Mouse (Mus musculus): ENCODE data around the gene Rdh9. TPM values are rescaled to one million over a fixed set of nuclear protein-coding genes. Genes with fewer than 3 reads are reported as not detected.
"Not testable (repeated sequence)": the region's sequence is repeated elsewhere in the genome, so short reads cannot be mapped to it uniquely, and the experiment has no call there.

Rdh9 gene
- polyA plus RNA-seq, 1 experiment = 0.13 TPM

DNA sequence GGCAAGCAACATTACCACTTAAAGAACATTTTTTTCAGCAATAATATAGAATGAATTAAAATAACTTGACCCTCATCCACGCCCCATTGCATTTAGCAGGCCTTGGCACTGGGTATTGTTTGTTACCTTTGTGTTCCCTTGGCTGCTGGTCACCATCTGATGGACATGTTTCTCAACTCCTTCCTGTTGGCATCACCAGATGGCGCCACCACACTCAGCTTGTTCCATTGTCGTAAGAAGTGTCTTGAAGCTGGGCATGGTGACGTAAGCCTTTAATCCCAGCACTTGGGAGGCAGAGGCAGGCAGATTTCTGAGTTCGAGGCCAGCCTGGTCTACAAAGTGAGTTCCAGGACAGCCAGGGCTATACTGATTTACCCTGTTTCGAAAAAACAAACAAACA lies 49.2 kb downstream of the Rdh9 start:
- H3K4me3 ChIP-seq (ENCODE audit: insufficient read depth, low read depth, low read length) = no peak overlapping the region
- WGBS = 70% methylated on average over 6 of the region's 6 CpGs
- H3K4me1 ChIP-seq (ENCODE audit: control insufficient read depth, insufficient read depth, low read length) = no peaks in the 10 kb centered on the region
- no peak overlapping the region for H3K27ac ChIP-seq (ENCODE audit: insufficient read depth, low read depth, low read length)
- peak; percentile 60 for DNase-seq
- no peaks in the 10 kb centered on the region for H3K36me3 ChIP-seq (ENCODE audit: control insufficient read depth, insufficient read depth, low read length)
- H3K27me3 ChIP-seq (replicated peaks; ENCODE audit: control insufficient read depth, insufficient read depth, low read length) = no peaks in the 10 kb centered on the region
- TF ChIP-seq CTCF (conservative IDR thresholded peaks at IDR 0.05; ENCODE audit: insufficient read depth, insufficient read length, low read depth, low read length) (peak; percentile 83), POLR2A (IDR thresholded peaks at IDR 0.05; ENCODE audit: low read depth, low read length) (no peak)

GRCm38 (mm10) chr10:127829121-127829520 lies 52.9 kb downstream of the Rdh9 start:
- peaks cover 2% of the 10 kb centered on the region; the same call in 1 of the 2 replicates for H3K4me1 ChIP-seq (ENCODE audit: control insufficient read depth, insufficient read depth, low read length)
- DNase-seq = no peak
- H3K36me3 ChIP-seq (ENCODE audit: control insufficient read depth, insufficient read depth, low read length) = no peaks in the 10 kb centered on the region
- no peak overlapping the region for H3K27ac ChIP-seq (ENCODE audit: insufficient read depth, low read depth, low read length)
- TF ChIP-seq CTCF (conservative IDR thresholded peaks at IDR 0.05; ENCODE audit: insufficient read depth, insufficient read length, low read depth, low read length) = no peak
- no peak for TF ChIP-seq POLR2A (IDR thresholded peaks at IDR 0.05; ENCODE audit: low read depth, low read length)
- no peak overlapping the region for H3K4me3 ChIP-seq (ENCODE audit: insufficient read depth, low read depth, low read length)
- 76% methylated on average over 3 of the region's 3 CpGs for WGBS
- H3K27me3 ChIP-seq (replicated peaks; ENCODE audit: control insufficient read depth, insufficient read depth, low read length) = no peaks in the 10 kb centered on the region

GRCm38 (mm10) chr10:127834186-127834585 lies 58.0 kb downstream of the Rdh9 start:
- H3K36me3 ChIP-seq (ENCODE audit: control insufficient read depth, insufficient read depth, low read length); H3K4me3 ChIP-seq (ENCODE audit: insufficient read depth, low read depth, low read length); H3K27me3 ChIP-seq (replicated peaks; ENCODE audit: control insufficient read depth, insufficient read depth, low read length): not testable (repeated sequence)
- peaks cover 13% of the 10 kb centered on the region for H3K4me1 ChIP-seq (ENCODE audit: control insufficient read depth, insufficient read depth, low read length)
- peak; percentile 80 for DNase-seq
- peak overlapping the region; percentile 64; the same call in 1 of the 2 replicates for H3K27ac ChIP-seq (ENCODE audit: insufficient read depth, low read depth, low read length)
- 69% methylated on average over 1 of the region's 1 CpGs for WGBS

DNA sequence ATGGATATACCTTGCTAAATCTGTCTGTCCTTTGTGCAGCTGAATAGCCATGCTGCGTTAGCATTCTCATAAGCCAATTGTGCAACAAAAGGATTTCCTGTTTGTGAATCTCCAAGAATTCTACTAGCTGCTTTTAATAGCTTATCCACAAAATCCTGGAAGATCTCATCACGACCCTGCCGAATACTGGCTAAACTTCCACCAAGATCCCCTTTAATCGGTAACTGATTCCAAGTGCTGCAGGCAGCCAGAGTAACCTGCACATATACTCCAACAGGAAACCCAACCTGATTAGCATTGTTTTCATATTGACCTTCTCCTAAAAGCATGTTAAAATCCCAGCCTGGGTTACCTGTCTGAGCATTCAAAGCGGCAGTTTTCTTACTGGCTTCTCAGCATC lies 59.1 kb downstream of the Rdh9 start:
- H3K27me3 ChIP-seq (replicated peaks; ENCODE audit: control insufficient read depth, insufficient read depth, low read length) = no peaks in the 10 kb centered on the region
- WGBS = 14% methylated on average over 5 of the region's 5 CpGs
- TF ChIP-seq POLR2A (IDR thresholded peaks at IDR 0.05; ENCODE audit: low read depth, low read length) (no peak), CTCF (conservative IDR thresholded peaks at IDR 0.05; ENCODE audit: insufficient read depth, insufficient read length, low read depth, low read length) (no peak)
- H3K4me1 ChIP-seq (ENCODE audit: control insufficient read depth, insufficient read depth, low read length) = peaks cover 13% of the 10 kb centered on the region
- H3K4me3 ChIP-seq (ENCODE audit: insufficient read depth, low read depth, low read length) = no peak overlapping the region
- peak; percentile 91 for DNase-seq
- no peaks in the 10 kb centered on the region for H3K36me3 ChIP-seq (ENCODE audit: control insufficient read depth, insufficient read depth, low read length)
- H3K27ac ChIP-seq (ENCODE audit: insufficient read depth, low read depth, low read length) = peak overlapping the region; percentile 4; the same call in 1 of the 2 replicates

- H3K27me3 ChIP-seq (replicated peaks; ENCODE audit: control insufficient read depth, insufficient read depth, low read length); H3K36me3 ChIP-seq (ENCODE audit: control insufficient read depth, insufficient read depth, low read length); H3K27ac ChIP-seq (ENCODE audit: insufficient read depth, low read depth, low read length); H3K4me3 ChIP-seq (ENCODE audit: insufficient read depth, low read depth, low read length): not testable (repeated sequence)
- DNase-seq = peak; percentile 89
- 64% methylated on average over 5 of the region's 5 CpGs for WGBS
- H3K4me1 ChIP-seq (ENCODE audit: control insufficient read depth, insufficient read depth, low read length) = peaks cover 13% of the 10 kb centered on the region
Observed at GRCm38 (mm10) chr10:127837793-127838192, 61.6 kb downstream of the Rdh9 start.

DNA sequence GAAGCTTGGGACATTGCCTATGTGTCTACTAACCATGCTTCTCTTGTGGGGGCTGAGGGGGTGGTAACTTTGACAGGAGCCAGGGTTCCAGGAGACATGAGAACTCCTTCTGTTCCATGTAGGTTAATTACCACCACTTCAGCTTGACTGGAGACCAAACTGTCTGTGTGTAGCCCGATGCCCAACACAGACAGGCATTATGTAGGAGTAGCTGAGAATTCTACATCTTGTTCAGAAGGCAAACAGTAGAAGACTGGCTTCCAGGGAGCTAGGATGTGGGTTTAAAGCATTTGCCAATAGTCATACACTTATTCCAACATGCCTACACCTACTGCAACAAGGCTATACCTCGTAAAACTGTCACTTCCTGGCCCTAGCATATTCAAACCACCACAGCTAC lies 62.4 kb downstream of the Rdh9 start:
- 88% methylated on average over 2 of the region's 2 CpGs for WGBS
- H3K36me3 ChIP-seq (ENCODE audit: control insufficient read depth, insufficient read depth, low read length) = no peaks in the 10 kb centered on the region
- TF ChIP-seq POLR2A (IDR thresholded peaks at IDR 0.05; ENCODE audit: low read depth, low read length) (no peak), CTCF (conservative IDR thresholded peaks at IDR 0.05; ENCODE audit: insufficient read depth, insufficient read length, low read depth, low read length) (no peak)

DNA sequence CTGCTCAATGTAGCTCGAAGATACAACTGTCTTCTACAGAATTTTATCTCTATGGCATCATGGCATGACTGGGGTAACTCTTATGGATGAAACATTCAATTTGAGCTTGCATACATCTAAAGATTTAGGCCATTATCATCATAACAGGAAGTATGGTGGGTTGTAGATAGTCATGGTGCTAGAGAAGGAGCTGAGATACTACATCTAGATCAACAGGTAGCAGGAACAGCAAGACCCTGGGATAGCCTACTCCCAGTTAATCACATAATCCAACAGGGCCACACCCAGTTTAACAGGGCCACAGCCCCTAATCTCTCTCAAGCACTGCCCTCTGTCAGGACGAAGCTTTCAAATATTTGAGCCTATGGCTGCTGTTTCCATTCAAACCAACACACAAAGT lies 64.6 kb downstream of the Rdh9 start:
- no peaks in the 10 kb centered on the region for H3K36me3 ChIP-seq (ENCODE audit: control insufficient read depth, insufficient read depth, low read length)
- 89% methylated on average over 2 of the region's 2 CpGs for WGBS
- no peak for TF ChIP-seq POLR2A (IDR thresholded peaks at IDR 0.05; ENCODE audit: low read depth, low read length)
- no peak for TF ChIP-seq CTCF (conservative IDR thresholded peaks at IDR 0.05; ENCODE audit: insufficient read depth, insufficient read length, low read depth, low read length)

More for the DNA sequence above, 62.4 kb downstream of the Rdh9 start:
- Histone ChIP-seq H3K27me3 (replicated peaks; ENCODE audit: control insufficient read depth, insufficient read depth, low read length) (no peaks in the 10 kb centered on the region), H3K4me1 (ENCODE audit: control insufficient read depth, insufficient read depth, low read length) (peaks cover 13% of the 10 kb centered on the region), H3K4me3 (ENCODE audit: insufficient read depth, low read depth, low read length) (no peak overlapping the region), H3K27ac (ENCODE audit: insufficient read depth, low read depth, low read length) (no peak overlapping the region)
- no peak for DNase-seq

More for the DNA sequence above, 64.6 kb downstream of the Rdh9 start:
- Histone ChIP-seq H3K27me3 (replicated peaks; ENCODE audit: control insufficient read depth, insufficient read depth, low read length) (no peaks in the 10 kb centered on the region), H3K27ac (ENCODE audit: insufficient read depth, low read depth, low read length) (no peak overlapping the region), H3K4me3 (ENCODE audit: insufficient read depth, low read depth, low read length) (no peak overlapping the region), H3K4me1 (ENCODE audit: control insufficient read depth, insufficient read depth, low read length) (peaks cover 13% of the 10 kb centered on the region)
- DNase-seq = no peak

Other genes starting within 250 kb of the Rdh9 start
- gene Nxph4, start 241.8 kb upstream of the Rdh9 start, polyA plus RNA-seq (2012; rRNA removed) = 2.0 and 2.2 TPM in 2 replicates
- 55.3 and 57.8 TPM in 2 replicates for gene Lrp1, start 155.2 kb upstream of the Rdh9 start, polyA plus RNA-seq (2012; rRNA removed)
- 70.2 and 72.1 TPM in 2 replicates for gene Stat6, start 133.4 kb upstream of the Rdh9 start, polyA plus RNA-seq (2012; rRNA removed)
- 2.3 and 2.5 TPM in 2 replicates for gene Nemp1, start 109.5 kb upstream of the Rdh9 start, polyA plus RNA-seq (2012; rRNA removed)
- 17.9 and 18.6 TPM in 2 replicates for gene Nab2, start 107.8 kb upstream of the Rdh9 start, polyA plus RNA-seq (2012; rRNA removed)
- gene Myo1a, start 71.2 kb upstream of the Rdh9 start, polyA plus RNA-seq (2012; rRNA removed) = 0.06 and 0.18 TPM in 2 replicates
- 0.26 TPM in 1 of 2 replicates, not detected in the other for gene Tac2, start 51.9 kb upstream of the Rdh9 start, polyA plus RNA-seq (2012; rRNA removed)
- gene Zbtb39, start 36.8 kb upstream of the Rdh9 start, polyA plus RNA-seq (2012; rRNA removed) = 7.2 and 7.3 TPM in 2 replicates
- 8.1 and 9.7 TPM in 2 replicates for gene Gpr182, start 24.7 kb upstream of the Rdh9 start, polyA plus RNA-seq (2012; rRNA removed)
- 1.1 and 1.3 TPM in 2 replicates for gene Rdh1, start 16.7 kb upstream of the Rdh9 start, polyA plus RNA-seq (2012; rRNA removed)
- 2.1 and 2.3 TPM in 2 replicates for gene Rdh16f1, start 16.6 kb upstream of the Rdh9 start, polyA plus RNA-seq (2012; rRNA removed)
- gene Rdh16, start 24.8 kb downstream of the Rdh9 start, polyA plus RNA-seq (2012; rRNA removed) = 61.2 and 67.5 TPM in 2 replicates
- gene Rdh19, start 73.5 kb downstream of the Rdh9 start, polyA plus RNA-seq (2012; rRNA removed) = 1.6 and 2.0 TPM in 2 replicates
- gene Rdh16f2, start 90.1 kb downstream of the Rdh9 start, polyA plus RNA-seq (2012; rRNA removed) = 391 and 483 TPM in 2 replicates
- 0.20 and 0.31 TPM in 2 replicates for gene Rdh7, start 112.4 kb downstream of the Rdh9 start, polyA plus RNA-seq (2012; rRNA removed)
- gene Sdr9c7, start 122.1 kb downstream of the Rdh9 start, polyA plus RNA-seq (2012; rRNA removed) = 0.13 TPM in 1 of 2 replicates, not detected in the other
- gene Hsd17b6, start 231.2 kb downstream of the Rdh9 start, polyA plus RNA-seq (2012; rRNA removed) = not detected in 2 replicates
- 3.4 and 3.6 TPM in 2 replicates for gene Prim1, start 238.8 kb downstream of the Rdh9 start, polyA plus RNA-seq (2012; rRNA removed)